Comparison of ENCODE assay signal across 24 mouse cellular contexts in the genomic region with DNA sequence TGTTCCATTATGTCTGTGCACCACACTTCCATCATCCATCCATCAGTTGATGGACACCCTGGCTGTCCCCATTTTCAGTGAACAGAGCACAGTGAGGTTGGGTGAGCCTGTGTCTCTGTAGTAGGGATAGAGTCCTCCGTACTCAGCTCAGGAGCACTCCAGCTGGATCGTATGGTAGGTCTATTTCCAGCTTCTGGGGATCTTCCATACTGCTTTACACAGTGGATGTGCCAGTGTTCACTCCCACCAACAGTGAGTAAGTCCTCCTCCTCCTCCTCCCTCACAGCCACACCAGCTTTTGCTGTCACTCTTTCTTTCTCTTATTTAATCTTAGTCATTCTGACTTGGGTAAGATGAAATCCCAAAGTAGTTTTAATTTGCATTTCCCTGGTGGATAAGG.
DNase-seq lines count a peak whose midpoint lies in the region; ATAC-seq and TF ChIP-seq lines count a peak whose summit lies in the region.
"Had no signal": no experiment of that assay in that cellular context is flagged by ENCODE, and none has a peak within 500 bp of the region (broad histone marks: within the 10 kb centered on the region; RNA-seq: fewer than 3 reads in every experiment).

No protein-coding gene starts in this region.

- DNase-seq in frontal cortex, postnatal 10 days (ENCODE audit: low spot score in 2 of 2): no peak
- DNase-seq in left cerebral cortex, adult 11 months (ENCODE audit: low spot score): peak; percentile 30
- no peak for DNase-seq in left cerebral cortex, postnatal 10 days (ENCODE audit: extremely low spot score in 1 of 2, low spot score in 2 of 2)
- peak; percentile 21 to 58 for DNase-seq in left cerebral cortex, adult 2 months (ENCODE audit: extremely low spot score in 1 of 2, low spot score in 2 of 2)
- peak; percentile 55 for DNase-seq in right cerebral cortex, postnatal 25 days
- no peak for DNase-seq in urinary bladder, adult 2 months (ENCODE audit: low spot score)
- DNase-seq in spleen, postnatal 14 days (ENCODE audit: low spot score in 2 of 2): no peak
- DNase-seq: adrenal gland, postnatal 10 days; cerebellum, adult 2 months; cerebellum, postnatal 25 days; forebrain, postnatal 0 days; gastrocnemius, postnatal 10 days; heart, adult 18-20 months; heart, postnatal 14 days; kidney, adult 2 months; liver, postnatal 0 days; lung, postnatal 10 days; thymus, adult 2 months had no signal

- no peak; the same call in 1 of the 2 replicates for TF ChIP-seq CTCF in left cerebral cortex, adult 2 months (IDR thresholded peaks at IDR 0.05)

- H3K27ac ChIP-seq in left cerebral cortex, adult 2 months: no peak overlapping the region
- H3K27ac ChIP-seq: embryonic facial prominence, embryonic 12.5 days; heart, embryonic 13.5 days; hindbrain, embryonic 15.5 days; kidney, postnatal 0 days; limb, embryonic 12.5 days had no signal

- ATAC-seq in frontal cortex, adult (ENCODE audit: low TSS enrichment): peak; percentile 100
- ATAC-seq: forebrain, postnatal 0 days; liver, postnatal 0 days had no signal

- H3K4me3 ChIP-seq in left cerebral cortex, adult 2 months: no peak overlapping the region
- H3K4me3 ChIP-seq: embryonic facial prominence, embryonic 12.5 days; heart, embryonic 13.5 days; hindbrain, embryonic 15.5 days; limb, embryonic 12.5 days had no signal

- intact Hi-C loops in left cerebral cortex, postnatal 10 days (cut with DNase I): no loop called here
- intact Hi-C loops in left cerebral cortex, adult 2 months (cut with DNase I): loop anchor here (2.0 to 5.0 kb wide), 3 partner anchors 45 to 149 kb away; no protein-coding TSS in a partner anchor

Comparison
In these comparisons a context has a peak if more than half of its experiments do, and no peak if none do; other contexts are left out.
1. DNase-seq: peak in left cerebral cortex, adult 11 months (single experiment), left cerebral cortex, adult 2 months (2 of 2) and right cerebral cortex, postnatal 25 days (single experiment); none in frontal cortex, postnatal 10 days (0 of 2), left cerebral cortex, postnatal 10 days (0 of 2), urinary bladder, adult 2 months (single experiment) and spleen, postnatal 14 days (0 of 2).